Mouse (Mus musculus): ENCODE measurements at regions not wholly inside any gene's neighbourhood (a gene's known extent, or its start where the extent isn't known, plus 50 kb on each side); places are given as distances from the start of the nearest gene placed in this dataset.

- no peak for DNase-seq (ENCODE audit: low spot score in 2 of 2)
These were observed 164.2 kb upstream of the Phyhipl start for GRCm38 (mm10) chr10:70819951-70820350.

- DNase-seq (ENCODE audit: low spot score in 2 of 2) = peak in 1 of 2 experiments; percentile 26
These were observed 158.8 kb upstream of the Phyhipl start for GRCm38 (mm10) chr10:70814354-70815131.

GRCm38 (mm10) chr10:70809411-70809810 is 153.6 kb upstream of the Phyhipl start:
- no peak for DNase-seq (ENCODE audit: low spot score in 2 of 2)

GRCm38 (mm10) chr10:70806786-70807385 is 151.1 kb upstream of the Phyhipl start:
- DNase-seq (ENCODE audit: low spot score in 2 of 2) = no peak

GRCm38 (mm10) chr10:70800736-70801306 is 145.1 kb upstream of the Phyhipl start:
- peak in 1 of 2 experiments; percentile 31 for DNase-seq (ENCODE audit: low spot score in 2 of 2)

- no peak for DNase-seq (ENCODE audit: low spot score in 2 of 2)
These were observed 144.1 kb upstream of the Phyhipl start for GRCm38 (mm10) chr10:70799906-70800305.

GRCm38 (mm10) chr10:70799191-70799742 is 143.5 kb upstream of the Phyhipl start:
- peak in 1 of 2 experiments; percentile 26 for DNase-seq (ENCODE audit: low spot score in 2 of 2)

- no peak for DNase-seq (ENCODE audit: low spot score in 2 of 2)
These were observed 133.2 kb upstream of the Phyhipl start for GRCm38 (mm10) chr10:70788814-70789452.

- DNase-seq (ENCODE audit: low spot score in 2 of 2) = no peak
These were observed 125.3 kb upstream of the Phyhipl start for GRCm38 (mm10) chr10:70781036-70781435.

- DNase-seq (ENCODE audit: low spot score in 2 of 2) = no peak
These were observed 122.8 kb upstream of the Phyhipl start for GRCm38 (mm10) chr10:70778596-70778995.

GRCm38 (mm10) chr10:70774571-70774970 is 118.8 kb upstream of the Phyhipl start:
- no peak for DNase-seq (ENCODE audit: low spot score in 2 of 2)

- DNase-seq (ENCODE audit: low spot score in 2 of 2) = no peak
These were observed 118.4 kb upstream of the Phyhipl start for GRCm38 (mm10) chr10:70774159-70774558.

GRCm38 (mm10) chr10:70767461-70767860 is 111.7 kb upstream of the Phyhipl start:
- no peak for DNase-seq (ENCODE audit: low spot score in 2 of 2)

- DNase-seq (ENCODE audit: low spot score in 2 of 2) = no peak
These were observed 111.1 kb upstream of the Phyhipl start for GRCm38 (mm10) chr10:70766869-70767268.

- DNase-seq (ENCODE audit: low spot score in 2 of 2) = no peak
These were observed 110.7 kb upstream of the Phyhipl start for GRCm38 (mm10) chr10:70766450-70766849.

GRCm38 (mm10) chr10:70763206-70763605 is 107.4 kb upstream of the Phyhipl start:
- no peak for DNase-seq (ENCODE audit: low spot score in 2 of 2)

- DNase-seq (ENCODE audit: low spot score in 2 of 2) = no peak
These were observed 103.9 kb upstream of the Phyhipl start for GRCm38 (mm10) chr10:70759686-70760085.

GRCm38 (mm10) chr10:70751771-70752170 is 96.0 kb upstream of the Phyhipl start:
- DNase-seq (ENCODE audit: low spot score in 2 of 2) = no peak

- no peak for DNase-seq (ENCODE audit: low spot score in 2 of 2)
These were observed 94.8 kb upstream of the Phyhipl start for GRCm38 (mm10) chr10:70750356-70751145.

- DNase-seq (ENCODE audit: low spot score in 2 of 2) = no peak
These were observed 90.8 kb upstream of the Phyhipl start for GRCm38 (mm10) chr10:70746612-70747011.

- no peak for DNase-seq (ENCODE audit: low spot score in 2 of 2)
These were observed 86.1 kb upstream of the Phyhipl start for GRCm38 (mm10) chr10:70741909-70742308.

All from gastrocnemius, postnatal 4 days (tissue).